Mouse (Mus musculus): ENCODE measurements at regions not wholly inside any gene's neighbourhood (a gene's known extent, or its start where the extent isn't known, plus 50 kb on each side); places are given as distances from the start of the nearest gene placed in this dataset.

GRCm38 (mm10) chr10:11875145-11876131 lies 532.2 kb downstream of the Epm2a start:
- TF ChIP-seq CTCF (IDR thresholded peaks at IDR 0.05; ENCODE audit: insufficient read depth, low read depth, low read length) (no peak), POLR2A (IDR thresholded peaks at IDR 0.05; ENCODE audit: insufficient read depth, low read depth, low read length) (no peak)
- no peak overlapping the region for H3K27ac ChIP-seq (ENCODE audit: insufficient read depth, low read depth, low read length)
- 44% methylated on average over 5 of the region's 5 CpGs for WGBS
- no peaks in the 10 kb centered on the region for H3K4me1 ChIP-seq (ENCODE audit: control insufficient read depth, insufficient read depth, low read length)
- H3K4me3 ChIP-seq (ENCODE audit: insufficient read depth, low read depth, low read length) = no peak overlapping the region

GRCm38 (mm10) chr10:11886237-11886636 lies 543.0 kb downstream of the Epm2a start:
- no peak for TF ChIP-seq POLR2A (IDR thresholded peaks at IDR 0.05; ENCODE audit: insufficient read depth, low read depth, low read length)
- no peak for TF ChIP-seq CTCF (IDR thresholded peaks at IDR 0.05; ENCODE audit: insufficient read depth, low read depth, low read length)
- 95% methylated on average over 4 of the region's 4 CpGs for WGBS
- H3K27ac ChIP-seq (ENCODE audit: insufficient read depth, low read depth, low read length) = no peak overlapping the region
- no peak overlapping the region for H3K4me3 ChIP-seq (ENCODE audit: insufficient read depth, low read depth, low read length)
- no peaks in the 10 kb centered on the region for H3K4me1 ChIP-seq (ENCODE audit: control insufficient read depth, insufficient read depth, low read length)

- no peak overlapping the region for H3K4me3 ChIP-seq (ENCODE audit: insufficient read depth, low read depth, low read length)
- H3K27ac ChIP-seq (ENCODE audit: insufficient read depth, low read depth, low read length) = no peak overlapping the region
- H3K4me1 ChIP-seq (ENCODE audit: control insufficient read depth, insufficient read depth, low read length) = no peaks in the 10 kb centered on the region
- WGBS = 74% methylated on average over 2 of the region's 2 CpGs
- TF ChIP-seq POLR2A (IDR thresholded peaks at IDR 0.05; ENCODE audit: insufficient read depth, low read depth, low read length) = no peak
- TF ChIP-seq CTCF (IDR thresholded peaks at IDR 0.05; ENCODE audit: insufficient read depth, low read depth, low read length) = no peak
Observed at GRCm38 (mm10) chr10:11888953-11889352, 545.7 kb downstream of the Epm2a start.

- no peak overlapping the region for H3K27ac ChIP-seq (ENCODE audit: insufficient read depth, low read depth, low read length)
- no peak overlapping the region for H3K4me3 ChIP-seq (ENCODE audit: insufficient read depth, low read depth, low read length)
- H3K4me1 ChIP-seq (ENCODE audit: control insufficient read depth, insufficient read depth, low read length) = no peaks in the 10 kb centered on the region
- 94% methylated on average over 3 of the region's 3 CpGs for WGBS
- TF ChIP-seq CTCF (IDR thresholded peaks at IDR 0.05; ENCODE audit: insufficient read depth, low read depth, low read length) (no peak), POLR2A (IDR thresholded peaks at IDR 0.05; ENCODE audit: insufficient read depth, low read depth, low read length) (no peak)
Observed at GRCm38 (mm10) chr10:11922132-11922531, 578.9 kb downstream of the Epm2a start.

GRCm38 (mm10) chr10:11938164-11938563 lies 595.0 kb downstream of the Epm2a start:
- no peaks in the 10 kb centered on the region for H3K4me1 ChIP-seq (ENCODE audit: control insufficient read depth, insufficient read depth, low read length)
- H3K27ac ChIP-seq (ENCODE audit: insufficient read depth, low read depth, low read length) = no peak overlapping the region
- no peak overlapping the region for H3K4me3 ChIP-seq (ENCODE audit: insufficient read depth, low read depth, low read length)
- WGBS = 55% methylated on average over 2 of the region's 2 CpGs
- TF ChIP-seq POLR2A (IDR thresholded peaks at IDR 0.05; ENCODE audit: insufficient read depth, low read depth, low read length) (no peak), CTCF (IDR thresholded peaks at IDR 0.05; ENCODE audit: insufficient read depth, low read depth, low read length) (no peak)

GRCm38 (mm10) chr10:11942772-11943171 lies 599.6 kb downstream of the Epm2a start:
- no peak overlapping the region for H3K4me3 ChIP-seq (ENCODE audit: insufficient read depth, low read depth, low read length)
- TF ChIP-seq CTCF (IDR thresholded peaks at IDR 0.05; ENCODE audit: insufficient read depth, low read depth, low read length) (no peak), POLR2A (IDR thresholded peaks at IDR 0.05; ENCODE audit: insufficient read depth, low read depth, low read length) (no peak)
- no peaks in the 10 kb centered on the region for H3K4me1 ChIP-seq (ENCODE audit: control insufficient read depth, insufficient read depth, low read length)
- 89% methylated on average over 2 of the region's 2 CpGs for WGBS
- no peak overlapping the region for H3K27ac ChIP-seq (ENCODE audit: insufficient read depth, low read depth, low read length)

GRCm38 (mm10) chr10:11960327-11960922 lies 617.2 kb downstream of the Epm2a start:
- 39% methylated on average over 3 of the region's 3 CpGs for WGBS
- Histone ChIP-seq H3K4me1 (ENCODE audit: control insufficient read depth, insufficient read depth, low read length) (no peaks in the 10 kb centered on the region), H3K27ac (ENCODE audit: insufficient read depth, low read depth, low read length) (no peak overlapping the region), H3K4me3 (ENCODE audit: insufficient read depth, low read depth, low read length) (no peak overlapping the region)
- TF ChIP-seq POLR2A (IDR thresholded peaks at IDR 0.05; ENCODE audit: insufficient read depth, low read depth, low read length) (no peak), CTCF (IDR thresholded peaks at IDR 0.05; ENCODE audit: insufficient read depth, low read depth, low read length) (no peak)

- H3K4me3 ChIP-seq (ENCODE audit: insufficient read depth, low read depth, low read length) = no peak overlapping the region
- no peak for TF ChIP-seq CTCF (IDR thresholded peaks at IDR 0.05; ENCODE audit: insufficient read depth, low read depth, low read length)
- no peak for TF ChIP-seq POLR2A (IDR thresholded peaks at IDR 0.05; ENCODE audit: insufficient read depth, low read depth, low read length)
- 61% methylated on average over 3 of the region's 3 CpGs for WGBS
- no peaks in the 10 kb centered on the region for H3K4me1 ChIP-seq (ENCODE audit: control insufficient read depth, insufficient read depth, low read length)
- no peak overlapping the region for H3K27ac ChIP-seq (ENCODE audit: insufficient read depth, low read depth, low read length)
Observed at GRCm38 (mm10) chr10:12004966-12005365, 661.8 kb downstream of the Epm2a start.

GRCm38 (mm10) chr10:12005889-12006288 lies 662.7 kb downstream of the Epm2a start:
- no peak for TF ChIP-seq CTCF (IDR thresholded peaks at IDR 0.05; ENCODE audit: insufficient read depth, low read depth, low read length)
- no peak for TF ChIP-seq POLR2A (IDR thresholded peaks at IDR 0.05; ENCODE audit: insufficient read depth, low read depth, low read length)
- Histone ChIP-seq H3K4me3 (ENCODE audit: insufficient read depth, low read depth, low read length) (no peak overlapping the region), H3K27ac (ENCODE audit: insufficient read depth, low read depth, low read length) (no peak overlapping the region), H3K4me1 (ENCODE audit: control insufficient read depth, insufficient read depth, low read length) (no peaks in the 10 kb centered on the region)
- 24% methylated on average over 1 of the region's 1 CpGs for WGBS
